9 mouse cellular contexts compared by ENCODE assay signal in the genomic region with DNA sequence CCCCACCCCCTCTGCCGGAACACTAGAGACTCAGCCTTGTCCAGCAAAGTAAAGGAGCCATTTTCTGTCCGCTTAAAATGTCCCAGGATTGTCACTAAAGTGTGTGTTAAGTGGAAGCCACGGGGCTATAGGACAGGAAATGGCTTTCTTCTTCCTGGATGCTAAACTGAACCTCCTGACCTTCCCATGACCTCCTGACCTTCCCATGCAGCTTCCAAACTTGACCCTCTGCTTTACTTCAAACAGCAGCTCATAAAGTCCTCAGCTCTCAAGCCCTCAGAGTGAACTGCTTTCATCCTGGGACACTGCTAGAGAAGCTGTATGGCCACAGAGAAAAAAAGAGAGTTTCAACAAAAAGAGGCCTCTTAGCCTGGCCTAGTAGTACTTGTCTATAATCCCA. TPM values are rescaled to one million over a fixed set of nuclear protein-coding genes. Genes with fewer than 3 reads are reported as not detected.
DNase-seq lines count a peak whose midpoint lies in the region; ATAC-seq and TF ChIP-seq lines count a peak whose summit lies in the region.
"Had no signal": no experiment of that assay in that cellular context is flagged by ENCODE, and none has a peak within 500 bp of the region (broad histone marks: within the 10 kb centered on the region; RNA-seq: fewer than 3 reads in every experiment).

No protein-coding gene starts in this region.

- no peak overlapping the region for H3K4me3 ChIP-seq in gastrocnemius, adult 2 months
- no peak overlapping the region for H3K4me3 ChIP-seq in lung, embryonic 14.5 days (ENCODE audit: low read depth, low read length)
- H3K4me3 ChIP-seq in limb, embryonic 15.5 days: peak overlapping the region; percentile 62; the same call in 1 of the 2 replicates
- no peak overlapping the region for H3K4me3 ChIP-seq in small intestine, adult 2 months (ENCODE audit: low read depth, low read length)

- ATAC-seq in lung, embryonic 14.5 days (ENCODE audit: insufficient read depth): no peak
- ATAC-seq in limb, embryonic 15.5 days (ENCODE audit: insufficient number of reproducible peaks, low FRiP score, low TSS enrichment, low read depth): no peak

- WGBS in lung, embryonic 14.5 days: 35% methylated on average over 3 of the region's 3 CpGs
- WGBS in limb, embryonic 15.5 days: 24% methylated on average over 3 of the region's 3 CpGs
- WGBS in small intestine, adult 2 months: 55% methylated on average over 3 of the region's 3 CpGs

- no peak for TF ChIP-seq POLR2A in small intestine, adult 2 months (IDR thresholded peaks at IDR 0.05; ENCODE audit: low read depth, low read length)

- H3K4me1 ChIP-seq in lung, embryonic 14.5 days (ENCODE audit: insufficient read depth): peaks cover 18% of the 10 kb centered on the region; the same call in 1 of the 2 replicates
- peaks cover 40% of the 10 kb centered on the region for H3K4me1 ChIP-seq in limb, embryonic 15.5 days
- H3K4me1 ChIP-seq in small intestine, adult 2 months (ENCODE audit: control insufficient read depth, insufficient read depth, insufficient read length, low read length): peaks cover 21% of the 10 kb centered on the region

- TF ChIP-seq CTCF in gastrocnemius, adult 2 months (IDR thresholded peaks at IDR 0.05): no peak
- TF ChIP-seq CTCF in lung, embryonic 14.5 days (IDR thresholded peaks at IDR 0.05; ENCODE audit: low read depth): no peak
- TF ChIP-seq CTCF in small intestine, adult 2 months (IDR thresholded peaks at IDR 0.05; ENCODE audit: extremely low read depth, insufficient read length, insufficient replicate concordance, low read depth, low read length): no peak

- no peak for DNase-seq in gastrocnemius, adult 2 months
- DNase-seq in gastrocnemius, postnatal 10 days: no peak
- DNase-seq in lung, embryonic 14.5 days: peak; percentile 16
- no peak for DNase-seq in lung, adult 18-20 months
- no peak for DNase-seq in gastrocnemius, postnatal 36 days
- no peak for DNase-seq in frontal cortex, adult 2 months (ENCODE audit: extremely low spot score in 1 of 2, low spot score in 1 of 2)

- H3K27me3 ChIP-seq in lung, embryonic 14.5 days (ENCODE audit: insufficient read depth, low read length): peaks cover 6% of the 10 kb centered on the region; the same call in 1 of the 2 replicates
- 0 out of 2 replicates have a peak, but pooled peaks cover 10% of the 10 kb centered on the region for H3K27me3 ChIP-seq in limb, embryonic 15.5 days
- no peaks in the 10 kb centered on the region for H3K27me3 ChIP-seq in small intestine, adult 2 months (ENCODE audit: control insufficient read depth, insufficient read depth, low read length)

- no peaks in the 10 kb centered on the region for H3K9me3 ChIP-seq in lung, embryonic 14.5 days (ENCODE audit: low read depth, low read length)
- no peaks in the 10 kb centered on the region for H3K9me3 ChIP-seq in limb, embryonic 15.5 days

- H3K9ac ChIP-seq in lung, embryonic 14.5 days: no peak overlapping the region
- no peak overlapping the region for H3K9ac ChIP-seq in limb, embryonic 15.5 days

- H3K27ac ChIP-seq in gastrocnemius, adult 2 months: peak overlapping the region; percentile 67; the same call in 1 of the 2 replicates
- H3K27ac ChIP-seq in lung, embryonic 14.5 days (ENCODE audit: low read depth): no peak overlapping the region
- H3K27ac ChIP-seq in limb, embryonic 15.5 days: peak overlapping the region; percentile 24; the same call in 1 of the 2 replicates
- 0 out of 2 replicates have a peak overlapping the region, but pooled peaks have one; percentile 73 for H3K27ac ChIP-seq in small intestine, adult 2 months (ENCODE audit: insufficient read depth, low read depth, low read length)

- H3K36me3 ChIP-seq in lung, embryonic 14.5 days (ENCODE audit: insufficient read depth): no peaks in the 10 kb centered on the region
- no peaks in the 10 kb centered on the region for H3K36me3 ChIP-seq in limb, embryonic 15.5 days
- H3K36me3 ChIP-seq in small intestine, adult 2 months (ENCODE audit: control insufficient read depth, insufficient read depth, low read length): 0 out of 2 replicates have a peak, but pooled peaks cover 3% of the 10 kb centered on the region

- intact Hi-C loops in gastrocnemius, adult 2 months (cut with DNase I): no loop called here
- intact Hi-C loops in gastrocnemius, postnatal 36 days (cut with DNase I): no loop called here

- H3K4me2 ChIP-seq in lung, embryonic 14.5 days: peak overlapping the region; percentile 94
- no peak overlapping the region for H3K4me2 ChIP-seq in limb, embryonic 15.5 days

RNA-seq across cellular contexts. Expression of gene Dok4, which starts 0.7 kb away (rescaled TPM):
- 1 to 10 TPM; 2.7 to 6.1 TPM for total RNA-seq in gastrocnemius, adult 2 months (2021)
- 10 to 100 TPM; 11.4 TPM for total RNA-seq in gastrocnemius, postnatal 10 days (2021)
- polyA plus RNA-seq in lung, embryonic 14.5 days (2014; fragmentation: Nextera tagmentation; extraction: Ambion mirVana): 32.5 and 36.5 TPM in 2 replicates
- 28.2 and 32.1 TPM in 2 replicates for polyA plus RNA-seq in limb, embryonic 15.5 days (2015; fragmentation: Nextera tagmentation; extraction: Ambion mirVana)
- 58.8 and 156 TPM in 2 replicates for polyA plus RNA-seq in small intestine, adult 2 months (2012; rRNA removed)
- total RNA-seq in gastrocnemius, postnatal 36 days (2021): 1 to 10 TPM; 2.6 to 4.9 TPM
- polyA plus RNA-seq in frontal cortex, adult 2 months (2012; rRNA removed): 19.4 and 21.0 TPM in 2 replicates

RNA-seq across cellular contexts. Expression of gene Polr2c, which starts 19.6 kb away (rescaled TPM):
- 10 to 100 TPM; 47.3 to 49.8 TPM for total RNA-seq in gastrocnemius, adult 2 months (2021)
- 10 to 100 TPM; 37.6 to 43.6 TPM for total RNA-seq in gastrocnemius, postnatal 10 days (2021)
- polyA plus RNA-seq in lung, embryonic 14.5 days (2014; fragmentation: Nextera tagmentation; extraction: Ambion mirVana): 162 and 169 TPM in 2 replicates
- 121 and 122 TPM in 2 replicates for polyA plus RNA-seq in limb, embryonic 15.5 days (2015; fragmentation: Nextera tagmentation; extraction: Ambion mirVana)
- polyA plus RNA-seq in small intestine, adult 2 months (2012; rRNA removed): 32.3 and 57.1 TPM in 2 replicates
- total RNA-seq in gastrocnemius, postnatal 36 days (2021): 10 to 100 TPM; 34.3 to 44.5 TPM
- 99.6 and 111 TPM in 2 replicates for polyA plus RNA-seq in frontal cortex, adult 2 months (2012; rRNA removed)

RNA-seq across cellular contexts. Expression of gene Ciapin1, which starts 38.7 kb away (rescaled TPM):
- total RNA-seq in gastrocnemius, adult 2 months (2021): 10 to 100 TPM; 29.7 to 44.5 TPM
- total RNA-seq in gastrocnemius, postnatal 10 days (2021): 10 to 100 TPM; 32.5 to 33.1 TPM
- 96.0 and 105 TPM in 2 replicates for polyA plus RNA-seq in lung, embryonic 14.5 days (2014; fragmentation: Nextera tagmentation; extraction: Ambion mirVana)
- polyA plus RNA-seq in limb, embryonic 15.5 days (2015; fragmentation: Nextera tagmentation; extraction: Ambion mirVana): 81.8 and 82.8 TPM in 2 replicates
- 16.7 and 32.0 TPM in 2 replicates for polyA plus RNA-seq in small intestine, adult 2 months (2012; rRNA removed)
- total RNA-seq in gastrocnemius, postnatal 36 days (2021): 10 to 100 TPM; 31.9 to 34.4 TPM
- 40.5 and 44.8 TPM in 2 replicates for polyA plus RNA-seq in frontal cortex, adult 2 months (2012; rRNA removed)

RNA-seq across cellular contexts. Expression of gene Coq9, which starts 38.7 kb away (rescaled TPM):
- 100 to 1,000 TPM; 359 to 480 TPM for total RNA-seq in gastrocnemius, adult 2 months (2021)
- total RNA-seq in gastrocnemius, postnatal 10 days (2021): 100 to 1,000 TPM; 255 to 307 TPM
- 58.3 and 61.0 TPM in 2 replicates for polyA plus RNA-seq in lung, embryonic 14.5 days (2014; fragmentation: Nextera tagmentation; extraction: Ambion mirVana)
- polyA plus RNA-seq in limb, embryonic 15.5 days (2015; fragmentation: Nextera tagmentation; extraction: Ambion mirVana): 74.6 and 81.5 TPM in 2 replicates
- polyA plus RNA-seq in small intestine, adult 2 months (2012; rRNA removed): 154 and 238 TPM in 2 replicates
- total RNA-seq in gastrocnemius, postnatal 36 days (2021): 100 to 1,000 TPM; 411 to 443 TPM
- 94.0 and 109 TPM in 2 replicates for polyA plus RNA-seq in frontal cortex, adult 2 months (2012; rRNA removed)

RNA-seq across cellular contexts. Expression of gene Ccdc102a, which starts 41.1 kb away (rescaled TPM):
- total RNA-seq in gastrocnemius, adult 2 months (2021): 1 to 10 TPM; 3.0 to 3.8 TPM
- total RNA-seq in gastrocnemius, postnatal 10 days (2021): 10 to 100 TPM; 10.3 to 15.1 TPM
- 29.9 and 34.1 TPM in 2 replicates for polyA plus RNA-seq in lung, embryonic 14.5 days (2014; fragmentation: Nextera tagmentation; extraction: Ambion mirVana)
- polyA plus RNA-seq in limb, embryonic 15.5 days (2015; fragmentation: Nextera tagmentation; extraction: Ambion mirVana): 39.5 and 41.8 TPM in 2 replicates
- polyA plus RNA-seq in small intestine, adult 2 months (2012; rRNA removed): 8.1 TPM in 2 replicates
- total RNA-seq in gastrocnemius, postnatal 36 days (2021): 1 to 10 TPM; 3.3 to 3.8 TPM
- 2.9 and 3.1 TPM in 2 replicates for polyA plus RNA-seq in frontal cortex, adult 2 months (2012; rRNA removed)
- polyA plus RNA-seq: CD4-positive, CD25-positive, alpha-beta regulatory T cell, adult 4 months had no signal
